Mouse (Mus musculus) liver, embryonic 12.5 days (tissue): ENCODE results near the gene Eif2ak1. TPM values are rescaled to one million over a fixed set of nuclear protein-coding genes. Genes with fewer than 3 reads are reported as not detected.

Source experiments
- ATAC-seq: fragments of 200-750 bp; cut with Nextera tagmentation; 2 replicates; pipeline ENCODE4 v1.8.0; 2017; ENCODE audit warnings: moderate number of reproducible peaks, mild to moderate bottlenecking, moderate library complexity
- H3K27ac ChIP-seq: fragments of 300-500 bp; sonication (generic); 2 replicates; pipeline ENCODE4 v1.5.1; 2016; ENCODE audit warnings: mild to moderate bottlenecking
- H3K27me3 ChIP-seq: fragments of 300-500 bp; sonication (generic); replicated peaks from 2 replicates; pipeline ENCODE4 v1.6.1; 2016; ENCODE audit warnings: mild to moderate bottlenecking, moderate library complexity
- H3K36me3 ChIP-seq: fragments of 300-500 bp; sonication (generic); 2 replicates; pipeline ENCODE4 v1.6.1; 2016; ENCODE audit warnings: mild to moderate bottlenecking, moderate library complexity
- H3K4me1 ChIP-seq: fragments of 300-500 bp; sonication (generic); 2 replicates; pipeline ENCODE4 v1.6.1; 2016
- H3K4me2 ChIP-seq: fragments of 300-500 bp; sonication (generic); 2 replicates; pipeline ENCODE4 v1.6.1; 2016; ENCODE audit warnings: mild to moderate bottlenecking, moderate library complexity
- H3K4me3 ChIP-seq: fragments of 300-500 bp; sonication (generic); 2 replicates; pipeline ENCODE4 v1.5.1; 2016; ENCODE audit warnings: mild to moderate bottlenecking, moderate library complexity
- H3K9ac ChIP-seq: fragments of 300-500 bp; sonication (generic); 2 replicates; pipeline ENCODE4 v1.6.1; 2016; ENCODE audit warnings: mild to moderate bottlenecking, moderate library complexity
- H3K9me3 ChIP-seq: fragments of 300-500 bp; sonication (generic); replicated peaks from 2 replicates; pipeline ENCODE4 v1.6.1; 2016; ENCODE audit warnings: mild to moderate bottlenecking, moderate library complexity
- WGBS: fragments of 180-500 bp; shearing (Covaris S2); methylation state at CpG from one replicate; pipeline ENCODE4 v1.1.7; 2016; ENCODE audit not compliant: insufficient replicate concordance; 5-methylcytosine and 5-hydroxymethylcytosine counted together
- polyA plus RNA-seq: library from polyadenylated mRNA; unstranded; fragments of >200 nt; fragmentation: Nextera tagmentation; extraction: Ambion mirVana; gene quantifications from 2 replicates; pipeline ENCODE4 v1.2.1, GENCODE M21; 2016

Eif2ak1 gene
- polyA plus RNA-seq, 1 experiment from 2014 or later: 109 TPM

- Histone ChIP-seq H3K4me1 (peaks cover 7% of the 10 kb centered on the region; the same call in 1 of the 2 replicates), H3K4me2 (no peak within 1 kb of the TSS), H3K27ac (no peak within 1 kb of the TSS), H3K4me3 (no peak within 1 kb of the TSS), H3K27me3 (no peaks in the 10 kb centered on the region), H3K9ac (no peak within 1 kb of the TSS), H3K36me3 (peaks cover 47% of the 10 kb centered on the region), H3K9me3 (no peaks in the 10 kb centered on the region)
- no peak for ATAC-seq
- WGBS: 38% methylated on average over 8 of the region's 8 CpGs
These were observed 115.2 kb downstream of the Eif2ak1 start, which contains the start of gene Rsph10b for GRCm38 (mm10) chr5:143932831-143933230. Gene Rsph10b (plus strand): TSS chr5:143933035.

GRCm38 (mm10) chr5:143933414-143933813, 115.8 kb downstream of the Eif2ak1 start:
- Histone ChIP-seq H3K36me3 (peaks cover 41% of the 10 kb centered on the region), H3K4me2 (no peak overlapping the region), H3K4me3 (no peak overlapping the region), H3K27ac (no peak overlapping the region), H3K4me1 (peaks cover 7% of the 10 kb centered on the region; the same call in 1 of the 2 replicates), H3K27me3 (no peaks in the 10 kb centered on the region), H3K9me3 (no peaks in the 10 kb centered on the region), H3K9ac (no peak overlapping the region)
- 76% methylated on average over 11 of the region's 11 CpGs for WGBS
- ATAC-seq: no peak

GRCm38 (mm10) chr5:143933875-143934274, 116.3 kb downstream of the Eif2ak1 start:
- Histone ChIP-seq H3K9ac (no peak overlapping the region), H3K9me3 (no peaks in the 10 kb centered on the region), H3K4me1 (peaks cover 7% of the 10 kb centered on the region; the same call in 1 of the 2 replicates), H3K36me3 (peaks cover 37% of the 10 kb centered on the region), H3K27me3 (no peaks in the 10 kb centered on the region), H3K4me2 (no peak overlapping the region), H3K27ac (no peak overlapping the region), H3K4me3 (no peak overlapping the region)
- ATAC-seq: no peak
- 79% methylated on average over 1 of the region's 1 CpGs for WGBS

- Histone ChIP-seq H3K4me3 (no peak overlapping the region), H3K9ac (no peak overlapping the region), H3K9me3 (no peaks in the 10 kb centered on the region), H3K27me3 (no peaks in the 10 kb centered on the region), H3K27ac (no peak overlapping the region), H3K4me2 (no peak overlapping the region), H3K4me1 (peaks cover 7% of the 10 kb centered on the region; the same call in 1 of the 2 replicates), H3K36me3 (peaks cover 14% of the 10 kb centered on the region)
- 78% methylated on average over 9 of the region's 9 CpGs for WGBS
- no peak for ATAC-seq
These were observed 118.6 kb downstream of the Eif2ak1 start for GRCm38 (mm10) chr5:143936156-143936555.

GRCm38 (mm10) chr5:143941588-143941987, 124.0 kb downstream of the Eif2ak1 start:
- Histone ChIP-seq H3K36me3 (no peaks in the 10 kb centered on the region), H3K4me1 (peaks cover 7% of the 10 kb centered on the region; the same call in 1 of the 2 replicates), H3K9me3 (no peaks in the 10 kb centered on the region), H3K9ac (no peak overlapping the region), H3K27me3 (no peaks in the 10 kb centered on the region), H3K4me3 (no peak overlapping the region), H3K27ac (no peak overlapping the region), H3K4me2 (no peak overlapping the region)
- no peak for ATAC-seq
- WGBS: 18% methylated on average over 10 of the region's 10 CpGs

GRCm38 (mm10) chr5:143943231-143944125, 125.9 kb downstream of the Eif2ak1 start:
- ATAC-seq: no peak
- H3K27me3 ChIP-seq: no peaks in the 10 kb centered on the region; the same call in 1 of the 2 replicates
- no peaks in the 10 kb centered on the region for H3K9me3 ChIP-seq
- H3K4me2 ChIP-seq: no peak overlapping the region
- 72% methylated on average over 14 of the region's 14 CpGs for WGBS
- H3K4me3 ChIP-seq: no peak overlapping the region
- H3K36me3 ChIP-seq: no peaks in the 10 kb centered on the region
- H3K27ac ChIP-seq: no peak overlapping the region
- H3K9ac ChIP-seq: no peak overlapping the region
- no peaks in the 10 kb centered on the region for H3K4me1 ChIP-seq

GRCm38 (mm10) chr5:143948361-143948760, 130.8 kb downstream of the Eif2ak1 start:
- Histone ChIP-seq H3K36me3 (no peaks in the 10 kb centered on the region), H3K27ac (no peak overlapping the region), H3K27me3 (no peaks in the 10 kb centered on the region; the same call in 1 of the 2 replicates), H3K4me2 (no peak overlapping the region), H3K9ac (no peak overlapping the region), H3K9me3 (no peaks in the 10 kb centered on the region), H3K4me3 (no peak overlapping the region), H3K4me1 (no peaks in the 10 kb centered on the region)
- WGBS: 77% methylated on average over 12 of the region's 12 CpGs
- ATAC-seq: no peak

- Histone ChIP-seq H3K9ac (no peak overlapping the region), H3K9me3 (no peaks in the 10 kb centered on the region), H3K27me3 (no peaks in the 10 kb centered on the region; the same call in 1 of the 2 replicates), H3K4me2 (no peak overlapping the region), H3K4me3 (no peak overlapping the region), H3K27ac (no peak overlapping the region), H3K4me1 (no peaks in the 10 kb centered on the region), H3K36me3 (no peaks in the 10 kb centered on the region)
- ATAC-seq: no peak
- WGBS: 40% methylated on average over 5 of the region's 5 CpGs
These were observed 132.4 kb downstream of the Eif2ak1 start for GRCm38 (mm10) chr5:143950016-143950415.

Other genes with a start within 250 kb of the Eif2ak1 start
- 46.0 and 47.7 TPM in 2 replicates for gene Cyth3, start 195.3 kb upstream of the Eif2ak1 start, polyA plus RNA-seq
- 8.0 and 8.4 TPM in 2 replicates for gene Usp42, start 85.5 kb upstream of the Eif2ak1 start, polyA plus RNA-seq
- 0.41 and 0.54 TPM in 2 replicates for gene Ankrd61, start 79.9 kb downstream of the Eif2ak1 start, polyA plus RNA-seq
- 82.8 and 83.1 TPM in 2 replicates for gene Aimp2, start 92.1 kb downstream of the Eif2ak1 start, polyA plus RNA-seq
- 23.8 and 24.8 TPM in 2 replicates for gene Pms2, start 92.2 kb downstream of the Eif2ak1 start, polyA plus RNA-seq
- 0.18 TPM in 1 of 2 replicates, not detected in the other for gene Gm42421, start 110.4 kb downstream of the Eif2ak1 start, polyA plus RNA-seq
- gene Rsph10b, start 115.2 kb downstream of the Eif2ak1 start, polyA plus RNA-seq: 0.28 and 0.37 TPM in 2 replicates
- 58.9 and 62.1 TPM in 2 replicates for gene Ccz1, start 197.1 kb downstream of the Eif2ak1 start, polyA plus RNA-seq
- gene Ocm, start 208.9 kb downstream of the Eif2ak1 start, polyA plus RNA-seq: not detected in 2 replicates